Mouse (Mus musculus) hindbrain, embryonic 16.5 days (tissue): Measurements from ENCODE around the gene Vangl1. TPM values are rescaled to one million over a fixed set of nuclear protein-coding genes. Genes with fewer than 3 reads are reported as not detected.

Source experiments
- ATAC-seq: fragments of 200-750 bp; cut with Nextera tagmentation; 2 replicates; pipeline ENCODE4 v1.8.0; 2017; ENCODE audit warnings: moderate TSS enrichment, moderate library complexity
- H3K27ac ChIP-seq: fragments of 300-500 bp; sonication (generic); 2 replicates; pipeline ENCODE4 v1.5.1; 2014; ENCODE audit warnings: low read depth, mild to moderate bottlenecking, control low read depth, low read length, moderate library complexity
- H3K27me3 ChIP-seq: fragments of 300-500 bp; sonication (generic); replicated peaks from 2 replicates; pipeline ENCODE4 v1.6.1; 2014; ENCODE audit warnings: low read length; ENCODE audit not compliant: control insufficient read depth, insufficient read depth
- H3K36me3 ChIP-seq: fragments of 300-500 bp; sonication (generic); 2 replicates; pipeline ENCODE4 v1.6.1; 2014; ENCODE audit warnings: mild to moderate bottlenecking, low read length, moderate library complexity, mixed read lengths; ENCODE audit not compliant: control insufficient read depth, insufficient read depth
- H3K4me1 ChIP-seq: fragments of 300-500 bp; sonication (generic); 2 replicates; pipeline ENCODE4 v1.6.1; 2014; ENCODE audit warnings: low read depth, low read length; ENCODE audit not compliant: control insufficient read depth, insufficient read depth
- H3K4me2 ChIP-seq: fragments of 300-500 bp; sonication (generic); 2 replicates; pipeline ENCODE4 v1.6.1; 2014; ENCODE audit warnings: mild to moderate bottlenecking, low read length, control low read depth, moderate library complexity
- H3K4me3 ChIP-seq: fragments of 300-500 bp; sonication (generic); 2 replicates; pipeline ENCODE4 v1.5.1; 2014; ENCODE audit warnings: mild to moderate bottlenecking, low read length, control low read depth, moderate library complexity
- H3K9ac ChIP-seq: fragments of 300-500 bp; sonication (generic); 2 replicates; pipeline ENCODE4 v1.6.1; 2014; ENCODE audit warnings: low read depth, mild to moderate bottlenecking, control low read depth, low read length, moderate library complexity
- H3K9me3 ChIP-seq: fragments of 300-500 bp; sonication (generic); 2 replicates; pipeline ENCODE4 v1.6.1; 2014; ENCODE audit warnings: mild to moderate bottlenecking, low read length, moderate library complexity; ENCODE audit not compliant: control insufficient read depth
- WGBS: fragments of 180-500 bp; shearing (Covaris S2); extraction: QIAGEN DNeasy Blood & Tissue Kit; methylation state at CpG from one replicate; pipeline ENCODE4 v1.1.7; 2014; 5-methylcytosine and 5-hydroxymethylcytosine counted together
- polyA plus RNA-seq: library from polyadenylated mRNA; unstranded; fragments of >200 nt; fragmentation: Nextera tagmentation; extraction: Ambion mirVana; gene quantifications from 2 replicates; pipeline ENCODE4 v1.2.1, GENCODE M21; 2015

Vangl1 gene
- polyA plus RNA-seq, 1 experiment from 2014 or later: 7.9 TPM

GRCm38 (mm10) chr3:102182601-102183000, 21.9 kb downstream of the Vangl1 start:
- no peak overlapping the region for H3K9ac ChIP-seq
- H3K9me3 ChIP-seq: no peaks in the 10 kb centered on the region; the same call in 1 of the 2 replicates
- H3K4me2 ChIP-seq: no peak overlapping the region
- no peak overlapping the region for H3K4me3 ChIP-seq
- H3K27me3 ChIP-seq: no peaks in the 10 kb centered on the region
- no peak for ATAC-seq
- no peaks in the 10 kb centered on the region for H3K36me3 ChIP-seq
- WGBS: 84% methylated on average over 2 of the region's 2 CpGs
- no peak overlapping the region for H3K27ac ChIP-seq
- no peaks in the 10 kb centered on the region for H3K4me1 ChIP-seq

GRCm38 (mm10) chr3:102181191-102181590, 23.3 kb downstream of the Vangl1 start:
- Histone ChIP-seq H3K27ac (no peak overlapping the region), H3K36me3 (no peaks in the 10 kb centered on the region), H3K9me3 (no peaks in the 10 kb centered on the region; the same call in 1 of the 2 replicates), H3K4me3 (no peak overlapping the region), H3K27me3 (no peaks in the 10 kb centered on the region), H3K4me2 (no peak overlapping the region), H3K4me1 (no peaks in the 10 kb centered on the region), H3K9ac (no peak overlapping the region)
- no peak for ATAC-seq
- WGBS: 63% methylated on average over 4 of the region's 4 CpGs

- WGBS: 68% methylated on average over 7 of the region's 7 CpGs
- Histone ChIP-seq H3K4me1 (no peaks in the 10 kb centered on the region), H3K4me3 (no peak overlapping the region), H3K27me3 (no peaks in the 10 kb centered on the region), H3K9me3 (no peaks in the 10 kb centered on the region; the same call in 1 of the 2 replicates), H3K9ac (no peak overlapping the region), H3K36me3 (no peaks in the 10 kb centered on the region), H3K4me2 (no peak overlapping the region), H3K27ac (no peak overlapping the region)
- peak; percentile 34; the same call in 1 of the 2 replicates for ATAC-seq
These were observed 23.7 kb downstream of the Vangl1 start for GRCm38 (mm10) chr3:102180746-102181145.

DNA sequence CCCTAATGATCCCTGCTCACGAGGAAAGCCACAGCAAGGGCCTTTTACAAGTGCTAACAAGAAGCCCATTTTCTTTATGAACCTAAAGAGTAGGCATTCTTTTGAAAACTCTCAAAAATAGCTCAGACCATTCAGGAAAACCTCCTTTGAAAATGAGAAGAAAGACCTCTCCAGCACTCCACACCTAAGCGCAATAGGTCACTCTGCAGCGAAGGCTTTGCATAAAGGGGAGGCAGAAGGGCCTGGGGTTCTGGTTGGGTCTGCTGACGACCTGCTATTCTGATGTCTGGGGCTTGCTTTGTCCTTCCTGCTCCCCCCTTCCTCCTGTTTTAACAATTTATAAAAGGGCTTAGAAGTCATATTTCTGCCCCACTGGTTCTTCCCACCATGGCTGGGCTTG, 24.6 kb downstream of the Vangl1 start:
- Histone ChIP-seq H3K27ac (no peak overlapping the region), H3K9ac (no peak overlapping the region), H3K9me3 (no peaks in the 10 kb centered on the region), H3K4me3 (no peak overlapping the region), H3K4me1 (no peaks in the 10 kb centered on the region), H3K4me2 (no peak overlapping the region), H3K36me3 (no peaks in the 10 kb centered on the region), H3K27me3 (no peaks in the 10 kb centered on the region)
- 65% methylated on average over 4 of the region's 4 CpGs for WGBS
- ATAC-seq: no peak

DNA sequence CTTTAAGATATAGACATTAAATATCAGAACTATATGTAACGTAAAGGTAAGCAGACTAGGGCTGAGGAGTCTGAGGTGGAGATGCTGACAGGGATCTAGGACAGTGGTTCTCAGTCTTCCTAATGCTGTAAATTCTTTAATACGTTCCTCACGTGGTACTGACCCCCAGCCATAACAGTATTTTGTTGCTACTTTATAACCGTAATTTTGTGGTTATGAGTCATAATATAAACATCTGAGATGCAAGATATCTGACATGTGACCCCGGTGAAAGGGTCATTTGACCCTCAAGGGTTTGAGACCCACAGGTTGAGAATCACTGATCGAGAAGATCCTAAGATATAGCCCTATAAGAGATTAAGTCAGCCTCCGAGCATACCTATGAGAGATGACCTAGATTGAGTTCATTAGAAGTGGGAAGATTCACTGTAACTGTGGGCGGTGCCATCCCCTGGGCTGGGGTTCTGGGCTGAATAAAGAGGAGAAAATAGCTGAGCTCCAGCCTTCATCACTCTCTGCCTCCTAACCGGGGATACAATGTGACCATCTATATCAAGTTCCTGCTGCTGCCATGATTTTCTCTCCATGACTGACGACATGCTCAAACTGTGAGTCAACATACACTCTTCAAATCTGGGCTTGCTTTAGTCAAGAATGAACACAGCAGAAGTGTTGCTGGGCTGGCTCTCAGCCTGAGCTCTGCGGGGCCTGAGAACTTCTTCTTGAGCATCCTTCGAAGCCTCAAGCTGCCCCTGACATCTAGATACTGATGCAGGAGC, 26.5 kb downstream of the Vangl1 start:
- ATAC-seq: no peak
- Histone ChIP-seq H3K9me3 (no peaks in the 10 kb centered on the region), H3K27ac (no peak overlapping the region), H3K4me3 (no peak overlapping the region), H3K27me3 (no peaks in the 10 kb centered on the region), H3K9ac (no peak overlapping the region), H3K4me2 (no peak overlapping the region), H3K36me3 (no peaks in the 10 kb centered on the region), H3K4me1 (no peaks in the 10 kb centered on the region)
- 97% methylated on average over 12 of the region's 12 CpGs for WGBS

GRCm38 (mm10) chr3:102176116-102176515, 28.4 kb downstream of the Vangl1 start:
- 84% methylated on average over 5 of the region's 5 CpGs for WGBS

DNA sequence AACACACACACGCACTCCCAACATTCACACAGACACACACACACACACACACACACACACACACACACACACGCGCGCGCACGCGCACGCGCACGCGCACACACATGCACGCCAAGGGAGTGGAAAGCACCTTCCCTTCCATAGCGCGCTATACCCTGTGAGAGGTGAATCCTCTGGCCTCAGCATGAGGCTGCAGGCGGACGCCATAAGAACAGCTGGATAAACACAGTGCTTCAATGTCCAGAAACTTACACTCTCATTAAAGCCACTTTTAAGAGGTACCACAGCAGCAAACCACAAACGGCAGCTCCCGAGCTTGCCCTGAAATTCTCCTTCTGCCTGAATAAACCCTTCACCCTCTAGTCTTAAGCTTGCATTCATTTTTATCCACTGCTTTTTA, 28.8 kb downstream of the Vangl1 start:
- H3K4me2 ChIP-seq: no peak overlapping the region
- no peak overlapping the region for H3K27ac ChIP-seq
- no peaks in the 10 kb centered on the region for H3K4me1 ChIP-seq
- H3K9ac ChIP-seq: no peak overlapping the region
- H3K27me3 ChIP-seq: no peaks in the 10 kb centered on the region
- no peaks in the 10 kb centered on the region for H3K9me3 ChIP-seq
- H3K4me3 ChIP-seq: no peak overlapping the region
- ATAC-seq: no peak
- WGBS: 92% methylated on average over 13 of the region's 18 CpGs
- H3K36me3 ChIP-seq: no peaks in the 10 kb centered on the region

More at GRCm38 (mm10) chr3:102176116-102176515, 28.4 kb downstream of the Vangl1 start:
- no peaks in the 10 kb centered on the region for H3K27me3 ChIP-seq
- no peaks in the 10 kb centered on the region for H3K36me3 ChIP-seq
- H3K4me1 ChIP-seq: no peaks in the 10 kb centered on the region
- no peak overlapping the region for H3K9ac ChIP-seq
- no peak for ATAC-seq
- no peak overlapping the region for H3K4me2 ChIP-seq
- no peak overlapping the region for H3K27ac ChIP-seq
- H3K9me3 ChIP-seq: no peaks in the 10 kb centered on the region
- no peak overlapping the region for H3K4me3 ChIP-seq

DNA sequence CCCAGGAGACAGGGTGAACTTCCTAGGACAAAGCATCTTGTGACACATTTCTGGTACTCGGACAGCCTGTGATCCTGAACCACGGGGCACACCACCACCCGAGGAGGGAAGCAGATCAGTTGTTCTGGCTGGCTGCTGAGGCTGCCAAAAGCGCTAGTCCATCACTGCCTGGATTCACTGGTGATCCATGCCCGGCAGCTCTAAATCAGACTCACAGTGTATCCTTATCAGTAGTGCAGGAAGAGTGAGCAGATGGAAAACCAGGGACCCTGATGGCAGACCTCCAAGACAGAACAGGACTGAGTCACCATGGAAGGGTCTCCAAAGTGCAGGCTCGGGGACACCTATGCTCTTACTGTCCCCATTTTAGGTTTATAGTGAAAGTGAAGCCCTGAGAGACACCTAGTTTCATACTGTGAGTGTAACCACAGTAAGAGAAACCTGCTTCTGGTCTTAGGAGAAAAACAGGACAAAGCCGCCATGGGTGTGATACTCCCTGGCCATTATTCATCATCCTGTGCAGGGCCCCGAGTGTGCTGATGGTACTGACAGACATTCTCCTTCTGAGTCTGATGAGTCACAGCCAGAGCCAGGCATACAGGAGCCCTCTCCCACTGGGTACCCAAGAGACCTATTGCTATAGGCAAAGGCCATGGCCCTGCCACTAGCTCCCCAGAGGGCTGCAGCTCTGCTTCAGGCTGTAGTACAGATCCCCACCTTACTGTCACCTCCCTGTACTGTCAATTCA, 30.2 kb downstream of the Vangl1 start:
- peak; percentile 7; the same call in 1 of the 2 replicates for ATAC-seq
- Histone ChIP-seq H3K4me3 (no peak overlapping the region), H3K27ac (no peak overlapping the region), H3K27me3 (no peaks in the 10 kb centered on the region), H3K36me3 (no peaks in the 10 kb centered on the region), H3K9me3 (no peaks in the 10 kb centered on the region), H3K9ac (no peak overlapping the region), H3K4me2 (no peak overlapping the region), H3K4me1 (peaks cover 10% of the 10 kb centered on the region)
- 65% methylated on average over 8 of the region's 8 CpGs for WGBS

DNA sequence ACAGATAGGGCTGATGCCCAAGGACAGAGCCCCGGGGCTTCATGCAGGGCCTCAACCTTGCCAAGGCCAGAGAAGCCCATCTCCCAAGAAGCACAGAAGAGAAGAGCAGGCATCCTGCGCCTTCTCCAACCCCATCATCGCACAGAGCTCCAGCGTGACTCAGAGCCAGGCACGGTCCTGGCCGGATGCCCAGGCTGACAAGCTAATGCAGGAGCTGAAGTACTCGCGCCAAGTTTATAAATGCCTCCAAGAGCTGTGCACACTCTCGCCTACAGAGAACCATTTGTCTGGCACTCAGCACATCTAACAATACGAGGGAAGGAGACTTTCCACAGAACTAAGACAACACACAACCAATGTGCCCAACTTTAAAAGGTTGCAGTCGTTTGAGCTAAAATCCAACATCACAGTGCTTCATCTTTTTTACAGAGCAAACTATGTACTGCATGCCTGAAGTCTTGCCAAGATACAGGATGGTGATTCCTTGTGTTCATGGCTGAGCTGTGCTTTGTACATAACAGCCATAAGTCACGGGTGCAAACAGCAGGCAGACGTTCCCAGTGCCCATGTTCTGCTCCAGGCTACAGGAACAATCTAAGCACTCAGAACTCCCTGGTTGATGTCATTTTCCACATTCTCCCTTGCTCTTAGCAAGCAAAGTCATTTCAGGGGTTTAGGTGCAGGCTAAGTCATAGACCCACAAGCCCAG, 35.1 kb downstream of the Vangl1 start:
- peaks cover 24% of the 10 kb centered on the region for H3K4me1 ChIP-seq
- H3K9me3 ChIP-seq: no peaks in the 10 kb centered on the region
- peak; percentile 95 for ATAC-seq
- H3K27me3 ChIP-seq: no peaks in the 10 kb centered on the region
- H3K4me3 ChIP-seq: no peak overlapping the region
- H3K9ac ChIP-seq: no peak overlapping the region; the same call in 1 of the 2 replicates
- WGBS: 39% methylated on average over 13 of the region's 13 CpGs
- no peaks in the 10 kb centered on the region for H3K36me3 ChIP-seq
- peak overlapping the region; percentile 57 for H3K27ac ChIP-seq
- no peak overlapping the region for H3K4me2 ChIP-seq
